Mouse (Mus musculus) stomach, embryonic 15.5 days (tissue): Measurements from ENCODE around the gene Olfr549. TPM values are rescaled to one million over a fixed set of nuclear protein-coding genes. Genes with fewer than 3 reads are reported as not detected.

ENCODE experiments used
- polyA plus RNA-seq: library from polyadenylated mRNA; unstranded; fragments of >200 nt; fragmentation: Nextera tagmentation; extraction: Ambion mirVana; gene quantifications from 2 replicates; pipeline ENCODE4 v1.2.1, GENCODE M21; 2015

Gene Olfr549
- polyA plus RNA-seq, 1 experiment from 2014 or later: not detected

Other genes starting within 250 kb of the Olfr549 start
- 133 and 138 TPM in 2 replicates for gene Rrm1, start 108.2 kb upstream of the Olfr549 start, polyA plus RNA-seq
- gene Olfr543, start 68.2 kb upstream of the Olfr549 start, polyA plus RNA-seq: 0.41 and 0.53 TPM in 2 replicates
- gene Olfr544, start 61.6 kb upstream of the Olfr549 start, polyA plus RNA-seq: 0.04 TPM in 2 replicates
- gene Olfr545, start 50.3 kb upstream of the Olfr549 start, polyA plus RNA-seq: not detected in 2 replicates
- gene Olfr547, start 15.1 kb upstream of the Olfr549 start, polyA plus RNA-seq: not detected in 2 replicates
- gene Olfr548-ps1, start 9.0 kb upstream of the Olfr549 start, polyA plus RNA-seq: not detected in 2 replicates
- gene Trim21, start 15.6 kb downstream of the Olfr549 start, polyA plus RNA-seq: 0.49 and 1.1 TPM in 2 replicates
- gene Olfr550, start 21.6 kb downstream of the Olfr549 start, polyA plus RNA-seq: not detected in 2 replicates
- not detected in 2 replicates for gene Olfr551, start 42.0 kb downstream of the Olfr549 start, polyA plus RNA-seq
- gene Olfr552, start 47.9 kb downstream of the Olfr549 start, polyA plus RNA-seq: not detected in 2 replicates
- not detected in 2 replicates for gene Olfr553, start 68.3 kb downstream of the Olfr549 start, polyA plus RNA-seq
- not detected in 2 replicates for gene Olfr554, start 88.6 kb downstream of the Olfr549 start, polyA plus RNA-seq
- gene Olfr555, start 109.0 kb downstream of the Olfr549 start, polyA plus RNA-seq: not detected in 2 replicates
- gene Olfr556, start 115.0 kb downstream of the Olfr549 start, polyA plus RNA-seq: not detected in 2 replicates
- 12.8 and 13.6 TPM in 2 replicates for gene Trim68, start 137.5 kb downstream of the Olfr549 start, polyA plus RNA-seq
- not detected in 2 replicates for gene Olfr557, start 146.0 kb downstream of the Olfr549 start, polyA plus RNA-seq
- 0.18 and 0.30 TPM in 2 replicates for gene Olfr558, start 152.3 kb downstream of the Olfr549 start, polyA plus RNA-seq
- not detected in 2 replicates for gene Olfr33, start 169.2 kb downstream of the Olfr549 start, polyA plus RNA-seq
- gene Olfr559, start 177.6 kb downstream of the Olfr549 start, polyA plus RNA-seq: not detected in 2 replicates
- gene Olfr560, start 209.5 kb downstream of the Olfr549 start, polyA plus RNA-seq: not detected in 2 replicates
- 0.28 and 0.44 TPM in 2 replicates for gene Olfr78, start 209.6 kb downstream of the Olfr549 start, polyA plus RNA-seq
- not detected in 2 replicates for gene Olfr561, start 221.4 kb downstream of the Olfr549 start, polyA plus RNA-seq